Mouse (Mus musculus) thymus, postnatal 36 days (tissue): Measurements from ENCODE around the gene Hivep2.

ENCODE experiments used
- DNase-seq, 2 experiments: peaks; one replicate each; pipeline ENCODE4 v3.0.0; 2022; ENCODE audit warnings: mixed read lengths in 2 of 2

Gene Hivep2

DNA sequence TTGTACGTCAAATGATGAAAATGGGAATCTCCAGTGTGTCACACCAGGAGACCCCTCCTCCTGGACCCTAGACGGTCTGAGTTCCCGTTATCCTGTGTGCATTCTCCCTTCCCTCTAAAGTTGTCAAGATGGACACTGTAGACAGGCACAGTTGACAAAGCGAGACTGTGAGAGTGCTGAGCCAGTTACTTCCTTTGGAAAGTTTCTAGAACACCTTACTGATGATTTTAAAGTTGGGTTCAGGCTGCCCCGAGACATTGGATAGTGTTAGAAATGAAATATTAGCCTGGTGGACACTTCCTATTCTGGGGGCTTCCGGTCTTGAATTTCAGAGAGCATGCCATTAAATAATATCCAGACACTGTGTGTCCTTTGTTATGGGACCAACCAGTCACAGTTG is 83.8 kb downstream of the Hivep2 start:
- no peak for DNase-seq

GRCm38 (mm10) chr10:14050586-14050985 is 84.7 kb downstream of the Hivep2 start:
- no peak for DNase-seq

- no peak for DNase-seq
These were observed 86.3 kb downstream of the Hivep2 start for GRCm38 (mm10) chr10:14052109-14052689.

- no peak for DNase-seq
These were observed 89.0 kb downstream of the Hivep2 start for GRCm38 (mm10) chr10:14054860-14055259.

DNA sequence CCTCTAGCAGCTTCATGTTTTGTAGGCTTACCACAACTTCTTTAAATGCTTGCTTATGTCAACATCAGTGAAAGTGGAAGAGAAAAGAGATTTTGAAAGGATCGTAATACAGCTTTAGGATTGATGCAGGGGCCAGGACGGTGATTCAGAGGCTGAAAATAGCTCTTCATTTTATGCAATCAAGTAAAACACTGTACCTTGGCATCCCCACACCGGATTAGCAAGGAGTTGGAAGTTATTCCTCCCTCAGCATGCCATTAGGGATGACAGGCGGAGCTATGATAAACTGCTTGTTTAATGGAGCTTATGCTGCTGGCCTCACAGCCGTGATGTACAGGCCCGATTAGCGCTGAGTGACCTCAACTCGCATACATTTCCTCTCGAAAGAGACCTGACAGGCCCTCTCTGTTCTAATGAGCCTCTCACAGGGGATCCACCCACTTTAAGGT is 89.7 kb downstream of the Hivep2 start:
- DNase-seq, result no peak

GRCm38 (mm10) chr10:14056057-14056456 is 90.2 kb downstream of the Hivep2 start:
- DNase-seq, result no peak

- peak in 1 of 2 experiments; percentile 26 for DNase-seq
These were observed 90.9 kb downstream of the Hivep2 start for GRCm38 (mm10) chr10:14056584-14057451.

GRCm38 (mm10) chr10:14057841-14058605 is 92.1 kb downstream of the Hivep2 start:
- DNase-seq, result no peak

GRCm38 (mm10) chr10:14058742-14059141 is 92.9 kb downstream of the Hivep2 start:
- no peak for DNase-seq

- DNase-seq, result no peak
These were observed 93.7 kb downstream of the Hivep2 start for GRCm38 (mm10) chr10:14059581-14059980.

- DNase-seq, result no peak
These were observed 94.4 kb downstream of the Hivep2 start for GRCm38 (mm10) chr10:14060302-14060701.

DNA sequence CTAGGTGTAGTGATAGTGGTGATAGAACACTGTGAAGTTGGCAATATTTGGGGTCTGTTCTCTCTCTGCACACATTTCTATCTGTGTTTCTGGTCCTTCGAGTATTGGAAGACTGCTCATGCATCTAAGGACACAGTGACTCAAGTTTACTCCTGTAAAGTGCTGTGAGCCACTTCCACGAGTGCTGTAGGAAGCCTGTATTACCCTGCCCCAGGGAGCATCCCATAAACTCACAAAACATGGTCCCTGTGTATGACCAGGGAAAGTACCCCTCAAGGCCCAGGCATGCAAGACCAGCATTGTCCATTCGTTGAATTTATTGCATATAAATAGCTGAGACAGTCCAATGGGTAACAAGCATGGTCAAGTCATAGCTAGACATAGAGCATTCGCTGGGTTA is 97.4 kb downstream of the Hivep2 start:
- DNase-seq, result no peak

GRCm38 (mm10) chr10:14064759-14065395 is 99.0 kb downstream of the Hivep2 start:
- DNase-seq, result no peak

DNA sequence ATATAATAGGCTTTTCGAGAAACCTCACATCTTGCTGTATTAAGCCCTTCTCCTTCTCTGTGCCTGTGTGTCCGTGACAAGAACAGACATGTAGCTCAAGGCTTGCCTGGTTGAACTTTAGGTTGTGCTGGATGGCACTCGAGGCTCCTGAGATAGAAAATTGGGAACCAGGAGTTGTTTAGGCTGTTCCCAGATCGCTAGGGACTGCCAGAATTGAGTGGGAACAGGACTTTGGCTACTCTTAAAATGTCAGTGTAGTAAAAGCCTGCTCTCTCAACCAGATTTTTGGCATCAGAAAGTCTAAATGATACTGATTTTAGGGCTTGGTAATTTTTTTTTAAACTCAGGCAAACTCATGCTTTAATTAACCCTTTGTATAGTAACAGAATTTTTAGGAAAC is 101.9 kb downstream of the Hivep2 start:
- DNase-seq, result no peak

GRCm38 (mm10) chr10:14070498-14071079 is 104.7 kb downstream of the Hivep2 start:
- no peak for DNase-seq

DNA sequence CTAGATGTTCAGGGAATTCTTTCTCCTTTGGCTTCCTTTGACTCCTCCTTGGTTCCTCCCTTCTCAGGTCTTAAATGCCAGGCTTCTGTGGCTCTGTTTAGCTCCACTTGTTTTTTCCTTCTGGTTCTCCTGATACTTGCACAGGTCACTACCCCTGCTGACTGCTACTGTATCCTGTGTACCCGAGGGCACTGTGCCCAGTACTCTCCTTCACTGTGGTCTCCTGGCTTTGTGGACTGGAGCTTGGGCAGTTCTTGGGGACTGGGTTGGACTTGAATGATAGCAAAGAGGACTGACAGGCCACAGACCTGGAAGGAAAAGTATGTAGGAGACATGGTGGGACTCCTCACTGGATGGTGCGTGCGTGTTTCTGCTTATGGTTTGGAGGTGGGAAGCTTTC is 106.6 kb downstream of the Hivep2 start:
- DNase-seq, result no peak

DNA sequence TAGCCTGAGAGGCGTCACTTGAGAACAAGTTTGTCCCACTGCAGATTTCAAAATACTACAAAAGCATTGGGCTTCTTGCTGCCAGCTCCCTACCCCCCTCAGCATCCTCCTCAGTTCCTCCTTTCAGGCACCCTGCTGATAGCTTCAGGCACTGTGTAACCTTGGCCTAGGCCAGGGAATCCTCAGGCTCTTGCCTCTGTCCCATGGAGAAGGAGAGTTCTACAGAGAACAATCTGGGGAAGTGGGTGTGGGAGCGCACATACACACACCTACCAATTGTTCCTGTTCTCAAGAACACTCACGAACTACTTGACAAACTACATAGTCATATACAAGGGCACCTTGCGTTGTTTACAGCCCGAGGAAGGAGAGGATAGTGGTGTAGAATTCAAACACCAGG is 109.9 kb downstream of the Hivep2 start:
- DNase-seq, result no peak

GRCm38 (mm10) chr10:14076880-14077279 is 111.0 kb downstream of the Hivep2 start:
- DNase-seq, result no peak

DNA sequence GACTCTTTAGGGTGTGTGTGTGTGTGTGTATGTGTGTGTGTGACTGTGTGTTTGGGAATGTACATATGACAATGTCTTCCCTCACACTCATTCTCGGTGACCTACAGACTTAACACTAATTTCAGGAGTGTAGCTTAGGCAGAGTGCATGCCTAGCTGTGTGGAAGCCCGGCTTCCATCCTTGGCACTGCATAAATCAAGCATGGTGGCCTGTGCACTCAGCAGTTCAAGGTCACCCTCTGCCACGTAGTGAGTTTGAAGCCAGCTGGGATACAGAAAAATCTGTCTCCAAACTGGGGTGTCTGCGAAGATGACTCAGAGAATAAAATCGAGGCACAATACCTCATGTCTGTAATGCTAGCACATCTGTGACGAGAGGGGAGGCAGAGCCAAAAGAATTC is 115.0 kb downstream of the Hivep2 start:
- DNase-seq, result no peak

DNA sequence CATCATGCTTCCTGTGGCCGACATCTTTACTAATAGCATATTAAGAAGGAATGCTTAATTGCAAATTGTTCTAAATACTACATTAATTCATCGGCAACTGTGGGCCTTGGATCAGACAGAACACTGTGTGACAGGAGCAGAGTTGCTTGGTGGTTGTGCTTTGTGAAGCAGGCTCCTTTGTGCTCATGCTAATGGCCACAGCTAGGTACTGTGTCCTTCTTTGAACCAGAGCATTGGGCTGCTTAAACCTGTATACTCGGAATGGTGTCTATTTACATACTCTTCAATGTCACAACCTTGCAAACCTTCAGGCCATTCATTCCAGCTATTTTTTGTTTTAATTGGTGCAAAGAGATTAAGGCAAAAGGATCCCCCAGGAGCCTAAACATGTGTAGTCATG is 115.9 kb downstream of the Hivep2 start:
- no peak for DNase-seq

GRCm38 (mm10) chr10:14082275-14082674 is 116.4 kb downstream of the Hivep2 start:
- no peak for DNase-seq

- peak; percentile 63 to 76 for DNase-seq
These were observed 119.4 kb downstream of the Hivep2 start for GRCm38 (mm10) chr10:14085241-14085659.
